18 mouse cellular contexts compared by ENCODE assay signal in the genomic region with DNA sequence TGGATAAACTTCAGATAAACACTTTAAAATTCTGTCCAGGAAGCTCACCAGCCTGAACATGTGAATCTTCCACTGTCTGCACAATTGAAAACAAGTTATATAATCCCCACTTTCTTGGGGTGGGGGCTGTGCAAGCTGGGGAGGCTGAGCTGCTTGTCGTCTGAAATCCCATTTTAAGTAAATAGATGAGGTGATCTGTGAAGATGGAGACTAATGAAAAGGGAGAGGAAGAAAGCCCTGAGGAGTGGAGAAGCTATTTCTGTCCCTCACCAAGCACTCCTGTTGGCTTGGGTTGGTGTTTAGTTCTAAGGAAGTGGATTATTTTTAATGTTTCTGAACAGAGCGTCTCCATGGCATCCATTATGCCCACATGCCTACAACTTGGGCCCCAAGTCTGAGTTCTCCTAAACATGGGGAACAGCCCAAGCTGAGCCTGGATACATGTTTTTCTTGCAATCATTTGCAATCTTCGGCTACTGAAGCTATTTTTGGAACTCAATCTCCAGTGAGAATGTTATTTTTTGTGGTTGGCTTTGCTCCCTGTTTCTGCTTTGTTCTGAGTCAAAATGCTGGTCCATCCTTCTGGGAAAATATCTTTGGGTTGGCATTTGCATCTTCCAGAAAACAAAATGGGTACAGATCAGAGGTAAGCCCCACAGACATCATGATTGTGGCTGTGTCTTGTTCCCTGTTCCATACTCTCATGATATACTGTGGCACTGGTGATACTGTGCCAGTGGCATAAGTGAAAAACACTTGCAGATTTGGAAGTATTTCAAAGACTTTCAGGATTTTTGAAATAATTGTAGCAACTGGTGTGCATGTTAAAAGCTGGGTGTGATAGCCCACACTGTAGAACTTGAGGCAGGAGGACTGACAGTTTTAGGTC.
A peak's percentile ranks its signal among the peaks of the same experiment; 100 is the strongest.
DNase-seq lines count a peak whose midpoint lies in the region; ATAC-seq lines count a peak whose summit lies in the region.
"Had no signal": no experiment of that assay in that cellular context is flagged by ENCODE, and none has a peak within 500 bp of the region (broad histone marks: within the 10 kb centered on the region; RNA-seq: fewer than 3 reads in every experiment).

No protein-coding gene starts in this region.

- no peak overlapping the region for H3K27ac ChIP-seq in kidney, embryonic 14.5 days (ENCODE audit: low read depth, low read length)
- no peak overlapping the region for H3K27ac ChIP-seq in neural tube, embryonic 15.5 days (replicated peaks)
- H3K27ac ChIP-seq in forebrain, embryonic 11.5 days (ENCODE audit: low read depth, low read length), result no peak overlapping the region
- H3K27ac ChIP-seq: hindbrain, embryonic 10.5 days; intestine, embryonic 15.5 days; liver, embryonic 15.5 days; neural tube, embryonic 13.5 days; stomach, embryonic 15.5 days had no signal

- no peaks in the 10 kb centered on the region for H3K36me3 ChIP-seq in kidney, embryonic 14.5 days (ENCODE audit: control insufficient read depth, insufficient read depth, low read length)
- no peaks in the 10 kb centered on the region for H3K36me3 ChIP-seq in neural tube, embryonic 15.5 days
- H3K36me3 ChIP-seq in forebrain, embryonic 11.5 days (ENCODE audit: control insufficient read depth, insufficient read depth, low read length), result no peaks in the 10 kb centered on the region
- H3K36me3 ChIP-seq: hindbrain, embryonic 10.5 days; intestine, embryonic 15.5 days; liver, embryonic 15.5 days; neural tube, embryonic 13.5 days; stomach, embryonic 15.5 days had no signal

- no peak overlapping the region for H3K9ac ChIP-seq in kidney, embryonic 14.5 days (ENCODE audit: low read depth, low read length)
- no peak overlapping the region for H3K9ac ChIP-seq in neural tube, embryonic 15.5 days (replicated peaks)
- no peak overlapping the region for H3K9ac ChIP-seq in forebrain, embryonic 11.5 days (ENCODE audit: low read length)
- H3K9ac ChIP-seq: intestine, embryonic 15.5 days; liver, embryonic 15.5 days; neural tube, embryonic 13.5 days; stomach, embryonic 15.5 days had no signal

- no peak overlapping the region for H3K4me3 ChIP-seq in kidney, embryonic 14.5 days (ENCODE audit: low read length)
- no peak overlapping the region for H3K4me3 ChIP-seq in neural tube, embryonic 15.5 days (replicated peaks)
- no peak overlapping the region for H3K4me3 ChIP-seq in forebrain, embryonic 11.5 days (ENCODE audit: low read depth, low read length)
- H3K4me3 ChIP-seq: hindbrain, embryonic 10.5 days; intestine, embryonic 15.5 days; liver, embryonic 15.5 days; neural tube, embryonic 13.5 days; stomach, embryonic 15.5 days had no signal

- no peak for ATAC-seq in kidney, embryonic 14.5 days (ENCODE audit: low FRiP score, low TSS enrichment)
- no peak for ATAC-seq in neural tube, embryonic 15.5 days (ENCODE audit: low FRiP score)
- no peak for ATAC-seq in forebrain, embryonic 11.5 days (replicated peaks; ENCODE audit: low FRiP score)
- ATAC-seq: intestine, embryonic 15.5 days; midbrain, embryonic 16.5 days; Patski had no signal

- DNase-seq in fibroblast of lung, adult 2 months (ENCODE audit: low read depth), result peak; percentile 83
- peak; percentile 17 to 29 for DNase-seq in frontal cortex, postnatal 25 days (ENCODE audit: low spot score in 2 of 2)
- peak; percentile 34 to 56 for DNase-seq in left cerebral cortex, adult 18-20 months (ENCODE audit: low spot score in 2 of 2)
- peak; percentile 13 for DNase-seq in right cerebral cortex, postnatal 14 days
- DNase-seq in forebrain, embryonic 11.5 days (ENCODE audit: low spot score), result no peak
- DNase-seq: cerebellum, postnatal 36 days; retina, postnatal 1 day had no signal

- no peaks in the 10 kb centered on the region for H3K27me3 ChIP-seq in kidney, embryonic 14.5 days (ENCODE audit: control insufficient read depth, insufficient read depth, low read length)
- H3K27me3 ChIP-seq in neural tube, embryonic 15.5 days (replicated peaks), result no peaks in the 10 kb centered on the region
- no peaks in the 10 kb centered on the region for H3K27me3 ChIP-seq in forebrain, embryonic 11.5 days (ENCODE audit: control insufficient read depth, insufficient read depth, low read length)
- H3K27me3 ChIP-seq: CH12.LX; intestine, embryonic 15.5 days; liver, embryonic 15.5 days; neural tube, embryonic 13.5 days; stomach, embryonic 15.5 days had no signal

- H3K9me3 ChIP-seq in kidney, embryonic 14.5 days (ENCODE audit: control insufficient read depth, low read length), result peaks cover 2% of the 10 kb centered on the region; the same call in 1 of the 2 replicates
- no peaks in the 10 kb centered on the region for H3K9me3 ChIP-seq in neural tube, embryonic 15.5 days (replicated peaks)
- H3K9me3 ChIP-seq in forebrain, embryonic 11.5 days (ENCODE audit: control insufficient read depth, low read length), result no peaks in the 10 kb centered on the region
- H3K9me3 ChIP-seq: hindbrain, embryonic 10.5 days; intestine, embryonic 15.5 days; liver, embryonic 15.5 days; neural tube, embryonic 13.5 days; stomach, embryonic 15.5 days had no signal

- no peaks in the 10 kb centered on the region for H3K4me1 ChIP-seq in kidney, embryonic 14.5 days (ENCODE audit: control insufficient read depth, insufficient read depth, low read length)
- H3K4me1 ChIP-seq in neural tube, embryonic 15.5 days, result no peaks in the 10 kb centered on the region
- no peaks in the 10 kb centered on the region for H3K4me1 ChIP-seq in forebrain, embryonic 11.5 days (replicated peaks; ENCODE audit: control insufficient read depth, insufficient read depth, low read length)
- H3K4me1 ChIP-seq: hindbrain, embryonic 10.5 days; intestine, embryonic 15.5 days; liver, embryonic 15.5 days; neural tube, embryonic 13.5 days; stomach, embryonic 15.5 days had no signal

- no peak overlapping the region for H3K4me2 ChIP-seq in kidney, embryonic 14.5 days (replicated peaks; ENCODE audit: low read depth, low read length)
- H3K4me2 ChIP-seq in neural tube, embryonic 15.5 days, result no peak overlapping the region
- no peak overlapping the region for H3K4me2 ChIP-seq in forebrain, embryonic 11.5 days (ENCODE audit: low read depth, low read length, severe bottlenecking)
- H3K4me2 ChIP-seq: heart, embryonic 11.5 days; intestine, embryonic 15.5 days; liver, embryonic 15.5 days; neural tube, embryonic 13.5 days; stomach, embryonic 15.5 days had no signal

- WGBS in kidney, embryonic 14.5 days, result 75% methylated on average over 3 of the region's 3 CpGs
- WGBS in neural tube, embryonic 15.5 days, result 84% methylated on average over 3 of the region's 3 CpGs
- 80% methylated on average over 3 of the region's 3 CpGs for WGBS in forebrain, embryonic 11.5 days
